Mouse (Mus musculus): ENCODE data around the gene Unc45a. TPM values are rescaled to one million over a fixed set of nuclear protein-coding genes. Genes with fewer than 3 reads are reported as not detected.

Gene Unc45a
- total RNA-seq, 2 experiments from 2014 or later: 38.0 to 40.9 TPM

DNA sequence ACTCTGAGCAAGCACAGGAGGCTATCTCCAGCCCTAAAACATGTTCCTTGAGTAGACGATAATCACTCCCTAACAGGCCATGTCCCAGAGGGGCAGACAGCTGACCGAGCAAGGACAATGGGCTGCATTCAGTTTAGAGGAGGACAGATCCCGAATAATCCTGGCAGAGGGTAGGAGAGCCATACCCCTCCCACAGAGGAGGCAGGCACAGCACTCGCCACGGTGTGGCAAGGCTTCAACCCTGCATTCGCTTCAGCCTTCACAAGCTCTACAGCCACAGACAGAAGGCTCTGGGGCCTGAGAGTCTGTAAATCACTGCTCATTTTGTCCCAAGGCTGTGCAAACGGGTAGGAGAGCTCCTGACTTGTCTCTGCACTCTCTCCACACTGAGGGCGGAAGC lies 16.4 kb upstream of the Unc45a start:
- H3K27ac ChIP-seq: peak overlapping the region; percentile 81
- DNase-seq (ENCODE audit: low spot score in 2 of 2): peak in 1 of 2 experiments; percentile 56
- H3K4me3 ChIP-seq: no peak overlapping the region
- TF ChIP-seq CTCF (conservative IDR thresholded peaks at IDR 0.05): 0 out of 2 replicates have a peak, but pooled peaks have one; percentile 19

GRCm38 (mm10) chr7:80356351-80356750 lies 15.5 kb upstream of the Unc45a start:
- DNase-seq (ENCODE audit: low spot score in 2 of 2): no peak
- H3K27ac ChIP-seq: peak overlapping the region; percentile 81
- TF ChIP-seq CTCF (conservative IDR thresholded peaks at IDR 0.05): no peak
- H3K4me3 ChIP-seq: no peak overlapping the region

DNA sequence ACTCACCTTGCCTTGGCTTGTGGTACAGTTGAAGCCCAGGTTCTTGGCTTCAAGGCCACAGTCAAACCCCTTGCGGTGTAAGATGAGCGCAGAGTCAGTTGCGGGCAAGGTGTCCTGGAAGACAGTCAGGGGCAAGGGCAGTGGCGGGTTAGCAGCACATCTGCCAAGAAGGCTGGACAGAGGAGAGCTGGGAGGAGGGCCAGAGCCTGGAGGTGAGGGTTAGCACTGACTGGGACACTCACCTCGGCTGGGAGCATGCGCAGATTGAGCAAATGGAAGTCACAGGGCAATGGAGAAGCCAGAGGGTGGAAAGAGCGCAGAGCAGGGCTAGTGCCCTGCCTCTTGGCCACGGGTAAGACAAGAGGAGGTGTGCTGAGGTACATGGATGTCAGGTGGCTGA lies 12.1 kb upstream of the Unc45a start:
- no peak for DNase-seq (ENCODE audit: low spot score in 2 of 2)
- Histone ChIP-seq H3K27ac (no peak overlapping the region), H3K4me3 (no peak overlapping the region)
- TF ChIP-seq CTCF (conservative IDR thresholded peaks at IDR 0.05): no peak

DNA sequence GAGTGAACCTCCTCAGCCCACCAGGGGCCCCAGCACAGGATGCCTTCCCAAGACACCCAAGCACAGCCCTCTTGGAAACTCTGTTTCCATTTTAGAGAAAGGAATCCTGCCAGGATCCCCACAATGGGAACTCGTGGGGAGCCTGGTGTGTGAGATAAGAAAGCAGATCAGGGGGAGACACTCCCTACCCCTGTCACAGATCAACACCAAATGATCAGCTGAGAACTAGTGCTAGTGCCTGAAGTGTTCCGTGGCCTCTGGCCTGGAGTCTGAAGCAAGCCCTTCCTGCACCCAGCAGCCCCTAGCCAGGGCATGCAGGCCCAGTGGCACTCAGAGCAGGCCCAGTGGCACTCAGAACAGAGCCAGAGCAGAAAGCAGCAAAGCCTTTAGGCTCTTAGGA lies 10.0 kb upstream of the Unc45a start:
- TF ChIP-seq CTCF (conservative IDR thresholded peaks at IDR 0.05): no peak
- no peak for DNase-seq (ENCODE audit: low spot score in 2 of 2)
- H3K27ac ChIP-seq: no peak overlapping the region
- H3K4me3 ChIP-seq: no peak overlapping the region

- H3K27ac ChIP-seq: peak overlapping the region; percentile 23; the same call in 1 of the 2 replicates
- TF ChIP-seq CTCF (conservative IDR thresholded peaks at IDR 0.05): no peak
- no peak for DNase-seq (ENCODE audit: low spot score in 2 of 2)
- H3K4me3 ChIP-seq: no peak overlapping the region
Measured at GRCm38 (mm10) chr7:80347670-80348586, 7.1 kb upstream of the Unc45a start.

DNA sequence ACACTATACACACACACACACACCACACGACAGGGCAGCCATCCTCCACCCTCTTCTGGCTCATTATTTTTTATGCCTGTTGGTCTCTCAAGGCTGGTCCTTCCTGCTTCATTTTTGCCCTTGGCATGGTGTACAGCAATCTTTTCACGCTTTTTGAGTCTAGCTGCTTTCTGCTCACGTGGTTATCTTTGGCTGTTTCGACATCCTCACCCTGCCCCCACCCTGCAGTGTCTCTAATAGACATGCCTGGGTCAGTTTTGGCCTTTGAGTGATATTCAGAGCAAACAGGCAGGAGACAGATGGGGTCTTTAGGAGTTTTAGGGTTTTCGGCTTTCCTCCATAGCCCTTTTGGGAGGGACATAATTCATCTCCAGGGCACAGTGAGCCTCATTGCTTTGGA lies 6.0 kb upstream of the Unc45a start:
- no peak overlapping the region for H3K27ac ChIP-seq
- H3K4me3 ChIP-seq: no peak overlapping the region
- TF ChIP-seq CTCF (conservative IDR thresholded peaks at IDR 0.05): no peak
- DNase-seq (ENCODE audit: low spot score in 2 of 2): no peak

GRCm38 (mm10) chr7:80346173-80346572 lies 5.4 kb upstream of the Unc45a start:
- no peak for DNase-seq (ENCODE audit: low spot score in 2 of 2)
- no peak overlapping the region for H3K27ac ChIP-seq
- H3K4me3 ChIP-seq: no peak overlapping the region
- TF ChIP-seq CTCF (conservative IDR thresholded peaks at IDR 0.05): no peak

DNA sequence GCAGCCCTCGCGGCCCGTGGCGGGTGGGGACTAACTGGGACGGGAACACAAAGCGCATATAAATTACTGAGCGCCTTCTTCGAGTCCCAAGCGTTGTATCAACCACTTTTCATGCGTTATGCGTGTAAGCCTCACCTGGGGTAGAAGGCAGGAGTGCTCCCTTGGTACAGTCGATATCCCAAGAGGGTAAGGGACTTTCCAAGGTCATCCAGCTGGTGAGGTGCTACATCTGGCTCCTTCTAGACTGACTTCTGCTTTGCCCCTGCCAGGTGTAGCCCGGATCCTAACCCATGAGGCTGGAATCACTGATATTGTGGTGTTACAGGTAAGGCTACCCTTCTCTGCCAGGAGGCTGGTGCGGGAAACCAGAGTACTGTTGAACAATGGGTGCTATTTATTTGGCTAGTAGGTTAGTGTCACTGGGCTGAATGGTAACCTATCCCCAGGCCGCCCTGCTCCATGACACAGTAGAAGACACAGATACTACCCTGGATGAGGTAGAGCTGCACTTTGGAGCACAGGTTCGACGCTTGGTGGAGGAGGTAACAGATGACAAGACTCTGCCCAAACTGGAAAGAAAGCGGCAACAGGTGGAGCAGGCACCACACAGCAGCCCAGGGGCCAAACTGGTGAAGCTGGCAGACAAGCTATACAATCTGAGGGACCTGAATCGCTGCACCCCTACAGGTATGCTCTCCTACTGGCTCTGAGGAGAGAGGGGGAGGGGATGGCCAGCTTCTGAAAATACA lies 2.6 kb upstream of the Unc45a start:
- 0 out of 2 replicates have a peak, but pooled peaks have one; percentile 2 for TF ChIP-seq CTCF (conservative IDR thresholded peaks at IDR 0.05)
- peak overlapping the region; percentile 96 for H3K27ac ChIP-seq
- peak overlapping the region; percentile 66 for H3K4me3 ChIP-seq
- DNase-seq (ENCODE audit: low spot score in 2 of 2): no peak

- DNase-seq (ENCODE audit: low spot score in 2 of 2): peak; percentile 94 to 96
- TF ChIP-seq CTCF (conservative IDR thresholded peaks at IDR 0.05): peak; percentile 89
- peak within 1 kb of the TSS; percentile 96 for H3K27ac ChIP-seq
Measured at GRCm38 (mm10) chr7:80342858-80343257, 2.1 kb upstream of the Unc45a start, which contains the start of gene Hddc3. Hddc3 (plus strand) TSS chr7:80343104.

DNA sequence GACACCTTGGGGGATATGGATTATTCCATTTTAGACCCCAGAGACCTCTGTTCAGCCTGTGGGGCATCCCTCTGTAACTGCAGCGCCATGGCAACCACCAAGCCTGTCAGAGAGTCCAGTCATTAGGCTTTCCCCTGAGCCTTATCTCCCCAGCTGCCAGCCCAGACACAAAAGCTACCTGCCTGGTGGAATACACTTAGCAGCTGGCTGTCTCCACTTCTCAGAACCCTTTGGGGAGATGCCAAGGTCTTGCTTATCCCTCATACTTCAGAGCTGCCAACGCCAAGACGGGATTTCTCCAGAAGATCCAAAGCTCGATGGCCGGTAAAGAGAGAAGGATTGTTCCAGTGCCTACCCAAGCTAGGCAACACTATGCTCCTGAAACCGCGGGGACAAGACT lies 988 bp upstream of the Unc45a start:
- H3K4me3 ChIP-seq: no peak overlapping the region
- H3K27ac ChIP-seq: no peak overlapping the region
- TF ChIP-seq CTCF (conservative IDR thresholded peaks at IDR 0.05): no peak
- DNase-seq (ENCODE audit: low spot score in 2 of 2): no peak

More at GRCm38 (mm10) chr7:80342858-80343257, 2.1 kb upstream of the Unc45a start, which contains the start of gene Hddc3:
- H3K4me3 ChIP-seq: peak within 1 kb of the TSS; percentile 66

DNA sequence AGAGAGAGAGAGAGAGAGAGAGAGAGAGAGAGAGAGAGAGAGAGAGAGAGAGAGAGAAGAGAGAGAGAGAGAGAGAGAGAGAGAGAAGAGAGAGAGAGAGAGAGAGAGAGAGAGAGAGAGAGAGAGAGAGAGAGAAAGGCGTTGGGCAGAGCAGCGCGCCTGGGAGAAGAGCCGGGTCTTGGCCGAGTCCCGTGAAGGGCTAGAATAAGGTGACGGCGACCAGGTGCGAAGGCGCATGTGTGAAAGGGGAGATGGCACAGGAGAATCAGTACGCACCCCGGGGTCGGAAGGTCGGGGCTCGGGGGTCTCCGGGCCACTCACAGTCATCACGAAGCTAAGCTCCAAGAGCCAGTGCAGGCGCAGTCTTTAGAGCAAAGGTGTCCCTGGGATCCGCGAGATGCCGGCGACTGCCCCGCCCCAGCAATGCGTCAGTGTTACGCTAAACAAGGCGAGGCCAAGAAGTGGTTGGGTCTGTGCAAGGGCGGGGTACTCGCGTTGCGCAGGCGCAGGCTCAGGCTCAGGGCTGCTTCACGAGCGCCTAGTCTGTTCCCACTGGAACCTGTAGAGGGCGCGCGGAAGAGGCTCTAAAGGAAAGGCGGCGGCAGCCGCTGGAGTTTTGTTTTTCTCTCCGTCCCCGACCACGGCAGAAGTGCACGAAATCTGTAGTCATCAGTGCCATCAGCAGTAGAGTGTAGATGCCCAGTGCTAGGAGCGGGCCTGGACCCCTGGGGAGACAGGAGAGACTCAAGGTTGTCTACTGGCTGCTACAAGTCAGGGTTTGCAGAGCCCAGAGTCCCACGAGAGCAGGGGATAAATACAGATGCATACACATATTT lies 794 bp downstream of the Unc45a start:
- peak overlapping the region; percentile 75 for H3K4me3 ChIP-seq
- peak; percentile 92; the same call in 1 of the 2 replicates for TF ChIP-seq CTCF (conservative IDR thresholded peaks at IDR 0.05)
- H3K27ac ChIP-seq: peak overlapping the region; percentile 91
- peak; percentile 97 to 99 for DNase-seq (ENCODE audit: low spot score in 2 of 2)

GRCm38 (mm10) chr7:80339371-80339770 lies 1.4 kb downstream of the Unc45a start:
- peak overlapping the region; percentile 75 for H3K4me3 ChIP-seq
- H3K27ac ChIP-seq: peak overlapping the region; percentile 91
- TF ChIP-seq CTCF (conservative IDR thresholded peaks at IDR 0.05): no peak
- no peak for DNase-seq (ENCODE audit: low spot score in 2 of 2)

Measured in layer of hippocampus, adult 2 months (tissue).